Mouse (Mus musculus) gastrocnemius, postnatal 14 days (tissue): ENCODE measurements at regions not wholly inside any gene's neighbourhood (a gene's known extent, or its start where the extent isn't known, plus 50 kb on each side); places are given as distances from the start of the nearest gene placed in this dataset.
"Not testable (repeated sequence)": the region's sequence is repeated elsewhere in the genome, so short reads cannot be mapped to it uniquely, and the experiment has no call there.

Experiments used
- DNase-seq: peaks from one replicate; pipeline ENCODE4 v3.0.0; 2021; ENCODE audit warnings: mixed read lengths
- intact Hi-C: fragments of 180-260 bp; cut with DNase I; formaldehyde crosslinking; loops from one replicate; pipeline ENCODE4 v1.15.1; 2025; ENCODE audit warnings: low total_unique reads

DNA sequence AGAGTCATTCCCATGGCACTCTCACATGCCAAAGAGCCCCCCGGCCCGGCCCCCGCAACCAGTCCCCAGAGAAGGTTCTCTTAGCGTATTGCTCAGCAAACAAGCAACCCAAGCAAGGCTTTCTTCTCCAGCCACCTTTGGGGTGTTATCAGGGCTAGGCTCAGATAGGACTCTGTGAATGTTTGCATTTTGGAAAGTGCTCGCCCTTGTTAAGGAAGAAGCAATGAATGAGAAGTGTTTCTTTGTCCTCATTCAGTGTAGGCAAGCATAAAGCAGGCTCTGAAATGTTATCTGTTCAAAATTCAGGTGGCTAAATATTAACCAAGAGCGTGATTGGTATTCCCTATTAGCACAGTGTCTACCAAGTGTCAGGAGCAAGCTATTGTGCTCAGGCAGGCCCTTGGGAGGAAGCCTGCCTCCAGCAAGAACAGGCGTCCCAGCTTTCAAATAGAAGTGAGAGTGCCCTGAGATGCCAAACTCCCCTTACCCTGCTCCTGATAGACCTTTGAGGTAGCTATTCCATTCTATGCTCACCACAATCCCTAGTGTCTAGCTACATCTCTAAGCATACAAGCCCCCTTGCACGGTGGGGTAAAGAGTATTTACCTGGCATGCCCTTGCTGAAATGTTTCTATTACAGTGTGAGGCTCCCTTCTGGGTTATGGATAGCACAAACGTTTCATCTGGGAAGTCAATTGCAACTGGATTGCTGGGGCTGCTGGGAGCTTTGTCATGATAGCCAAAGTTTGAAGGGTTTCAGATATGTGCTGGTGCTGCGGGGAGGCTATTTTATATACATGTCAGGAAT lies 191.7 kb downstream of the Fam43a start:
- intact Hi-C loops, result no loop called here
- no peak for DNase-seq

DNA sequence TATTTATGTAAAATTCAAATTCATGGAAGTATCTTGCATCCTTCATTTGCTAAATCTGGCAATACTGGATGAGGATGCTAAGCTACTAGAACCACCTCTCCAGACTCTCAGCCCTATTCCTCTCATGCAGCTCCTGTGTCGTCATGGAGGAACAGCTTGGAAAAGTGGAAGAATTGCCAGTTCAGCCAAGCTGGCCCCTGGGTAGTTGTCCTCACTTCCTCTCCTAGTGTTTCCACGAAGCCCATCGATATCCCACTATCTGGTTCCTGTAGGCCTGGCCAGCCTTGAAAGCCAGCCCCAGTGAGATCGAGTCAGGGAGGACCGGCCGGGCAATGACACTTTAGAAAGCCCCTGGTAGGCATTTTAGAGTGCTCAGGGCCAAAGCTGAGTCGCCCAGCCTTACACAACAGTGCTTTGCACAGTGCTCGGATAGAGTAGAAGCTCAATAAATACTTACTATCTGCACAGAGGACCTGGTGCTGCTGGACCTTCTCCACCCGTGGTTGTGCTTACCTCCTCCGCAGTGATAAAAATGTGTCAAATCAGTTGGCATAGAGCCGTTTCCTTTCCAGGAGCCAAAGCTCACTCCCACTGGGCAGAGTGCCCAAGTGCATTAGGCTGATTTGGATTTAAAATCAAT lies 193.3 kb downstream of the Fam43a start:
- intact Hi-C loops, result no loop called here

DNA sequence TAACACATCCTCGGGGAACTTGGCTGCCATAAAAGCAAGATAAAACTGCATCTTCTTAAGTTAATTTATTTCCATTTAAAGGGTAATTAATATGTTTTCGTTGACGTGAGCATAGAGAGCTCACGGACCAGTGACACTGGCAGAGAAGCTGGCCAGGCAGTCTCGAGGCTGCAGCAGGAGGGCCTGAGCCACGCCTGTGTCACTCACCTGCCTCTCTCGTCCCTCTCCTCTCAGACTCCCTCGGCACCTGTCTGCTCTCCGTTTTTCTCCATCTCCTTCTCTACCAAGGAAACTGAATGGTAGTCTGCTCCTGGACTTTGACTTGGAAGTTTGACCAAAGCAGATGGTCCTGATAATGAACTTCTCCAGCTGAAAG lies 193.8 kb downstream of the Fam43a start:
- intact Hi-C loops, result no loop called here
- DNase-seq, result no peak

More for the DNA sequence above, 193.3 kb downstream of the Fam43a start:
- no peak for DNase-seq

- DNase-seq, result no peak
- intact Hi-C loops, result no loop called here
These were observed 194.3 kb downstream of the Fam43a start for GRCm38 (mm10) chr16:30793856-30794255.

GRCm38 (mm10) chr16:30795501-30795904 lies 196.0 kb downstream of the Fam43a start:
- DNase-seq, result no peak
- intact Hi-C loops, result no loop called here

GRCm38 (mm10) chr16:30796103-30796502 lies 196.6 kb downstream of the Fam43a start:
- intact Hi-C loops, result no loop called here
- no peak for DNase-seq

GRCm38 (mm10) chr16:30797006-30797405 lies 197.5 kb downstream of the Fam43a start:
- intact Hi-C loops, result no loop called here

DNA sequence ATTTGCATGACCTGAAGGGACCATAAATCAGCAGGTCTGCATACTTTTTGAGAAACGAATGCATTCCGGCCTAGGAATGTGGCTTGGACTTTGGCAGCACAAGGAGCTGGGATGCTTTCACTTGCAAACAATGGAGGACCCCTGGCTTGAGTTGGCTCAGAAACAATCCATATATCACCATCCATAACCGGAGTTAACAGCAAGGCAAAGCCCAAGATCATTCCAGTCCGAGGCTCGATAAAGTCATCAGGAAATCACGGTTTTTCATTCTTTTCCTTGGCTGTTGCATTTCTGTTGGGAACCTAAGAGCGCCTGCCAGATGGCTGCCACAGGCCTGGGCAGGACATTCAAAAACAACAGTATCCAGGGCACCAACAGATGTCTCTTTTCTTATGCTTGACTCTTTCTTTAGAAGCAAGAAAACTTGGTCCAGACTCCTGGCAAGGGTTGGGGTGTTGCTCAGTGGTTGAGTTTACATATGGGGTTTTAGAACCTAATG lies 198.5 kb downstream of the Fam43a start:
- intact Hi-C loops, result no loop called here
- no peak for DNase-seq

More at GRCm38 (mm10) chr16:30797006-30797405, 197.5 kb downstream of the Fam43a start:
- DNase-seq, result no peak

- no peak for DNase-seq
- intact Hi-C loops, result no loop called here
These were observed 199.0 kb downstream of the Fam43a start for GRCm38 (mm10) chr16:30798536-30798935.

DNA sequence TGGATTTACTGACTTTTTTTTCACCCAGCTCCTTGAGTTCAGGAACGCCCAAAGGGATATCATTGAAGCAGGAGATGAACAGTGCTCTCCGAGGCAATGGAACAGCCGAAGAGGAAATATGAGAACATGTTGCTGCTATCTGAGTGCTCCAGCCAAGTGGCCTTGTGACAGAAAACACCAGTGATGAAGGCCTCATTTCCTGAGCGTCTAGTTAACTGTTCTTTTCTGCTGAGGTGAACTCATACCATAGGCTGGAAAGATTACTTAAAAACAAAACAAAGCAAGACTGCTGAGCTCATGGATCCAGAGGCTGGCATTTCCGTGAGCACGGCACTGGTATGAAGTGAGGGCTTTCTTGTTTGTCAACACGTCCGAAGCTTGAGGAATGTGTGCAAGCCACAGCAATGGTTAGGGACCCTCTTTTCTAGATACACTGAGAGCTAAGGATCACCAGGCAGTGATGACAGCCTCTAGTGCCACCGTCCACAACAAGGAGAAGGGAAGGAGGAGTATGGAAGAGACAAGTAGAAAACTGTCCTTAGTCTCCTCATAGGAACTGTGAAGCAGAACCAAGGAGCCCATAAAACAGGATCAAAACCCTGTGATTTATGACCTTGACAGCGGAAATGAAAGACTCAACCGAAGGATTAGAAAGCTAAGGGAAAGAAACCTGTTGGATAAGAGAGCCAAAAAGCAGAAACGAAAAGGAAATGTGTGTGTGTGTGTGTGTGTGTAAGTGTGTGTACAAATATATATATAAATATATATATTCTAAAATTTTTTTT lies 200.4 kb downstream of the Fam43a start:
- intact Hi-C loops, result no loop called here
- no peak for DNase-seq

GRCm38 (mm10) chr16:30804018-30804417 lies 204.5 kb downstream of the Fam43a start:
- no peak for DNase-seq
- intact Hi-C loops, result no loop called here

DNA sequence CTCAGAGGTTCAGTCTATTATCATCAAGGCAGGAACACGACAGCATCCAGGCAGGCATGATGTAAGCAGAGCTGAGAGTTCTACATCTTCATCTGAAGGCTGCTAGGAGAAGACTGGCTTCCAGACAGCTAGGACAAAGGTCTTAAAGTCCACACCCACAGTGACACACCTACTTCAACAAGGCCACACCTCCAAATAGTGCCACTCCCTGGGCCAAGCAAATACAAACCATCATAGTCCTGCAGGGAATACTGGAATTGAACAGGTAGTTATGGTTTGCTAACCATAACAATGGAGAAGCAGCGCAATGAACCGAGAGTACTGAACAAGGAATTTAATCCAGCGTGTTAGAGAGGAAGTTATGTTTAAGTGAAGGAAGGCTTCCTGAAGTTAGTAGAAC lies 206.7 kb downstream of the Fam43a start:
- DNase-seq, intact Hi-C loops: not testable (repeated sequence)

DNA sequence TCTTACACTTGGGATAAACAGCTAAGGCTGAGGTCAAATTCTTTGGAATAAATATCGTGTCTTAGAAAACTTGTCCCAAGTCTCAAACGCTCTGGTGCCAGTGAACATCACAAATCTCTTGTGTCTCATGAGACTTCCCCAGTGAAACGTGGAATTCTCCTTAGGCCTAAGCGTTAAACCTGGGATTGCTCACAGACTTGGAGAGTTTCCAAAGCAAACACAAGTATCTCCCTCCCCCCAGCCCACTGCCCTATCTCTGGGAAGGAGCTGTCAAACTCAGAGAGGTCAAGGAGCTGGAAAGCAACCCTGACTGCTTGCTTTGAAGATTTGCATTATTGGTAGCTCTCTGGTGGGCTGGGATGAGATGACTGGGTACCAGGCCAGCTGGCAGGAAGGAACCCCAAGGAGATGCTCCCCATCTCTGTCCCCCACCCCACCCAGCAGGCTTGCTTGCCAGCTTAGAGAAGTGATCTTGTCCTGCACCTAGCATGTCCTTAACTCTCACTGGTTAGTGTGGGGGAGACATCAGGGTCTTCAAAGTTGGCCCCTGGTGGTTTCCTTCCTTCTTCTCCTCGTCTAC lies 219.1 kb downstream of the Fam43a start:
- intact Hi-C loops, result no loop called here
- DNase-seq, result no peak

GRCm38 (mm10) chr16:30819342-30819741 lies 219.8 kb downstream of the Fam43a start:
- intact Hi-C loops, result no loop called here
- DNase-seq, result no peak

- intact Hi-C loops, result no loop called here
- DNase-seq, result no peak
These were observed 220.7 kb downstream of the Fam43a start for GRCm38 (mm10) chr16:30820234-30820633.

DNA sequence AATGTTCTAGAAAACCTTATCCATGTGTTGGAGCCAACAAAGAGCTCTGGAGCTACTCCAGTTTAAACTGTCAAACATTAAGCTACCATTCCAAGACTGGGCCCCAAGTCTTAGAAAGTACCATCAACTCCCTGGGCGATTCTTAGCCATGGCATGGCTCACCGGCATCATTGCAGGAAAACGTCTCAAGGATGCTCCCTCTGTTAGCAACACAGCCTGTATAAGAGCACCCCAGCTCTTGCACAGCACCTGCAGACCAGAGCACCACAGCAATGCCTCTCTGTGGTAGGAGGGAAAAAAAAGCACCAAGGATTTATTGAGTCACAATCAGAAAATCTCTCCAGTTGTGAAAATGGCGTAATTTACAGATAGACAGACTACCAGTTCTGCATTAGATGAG lies 221.2 kb downstream of the Fam43a start:
- intact Hi-C loops, result no loop called here
- no peak for DNase-seq

DNA sequence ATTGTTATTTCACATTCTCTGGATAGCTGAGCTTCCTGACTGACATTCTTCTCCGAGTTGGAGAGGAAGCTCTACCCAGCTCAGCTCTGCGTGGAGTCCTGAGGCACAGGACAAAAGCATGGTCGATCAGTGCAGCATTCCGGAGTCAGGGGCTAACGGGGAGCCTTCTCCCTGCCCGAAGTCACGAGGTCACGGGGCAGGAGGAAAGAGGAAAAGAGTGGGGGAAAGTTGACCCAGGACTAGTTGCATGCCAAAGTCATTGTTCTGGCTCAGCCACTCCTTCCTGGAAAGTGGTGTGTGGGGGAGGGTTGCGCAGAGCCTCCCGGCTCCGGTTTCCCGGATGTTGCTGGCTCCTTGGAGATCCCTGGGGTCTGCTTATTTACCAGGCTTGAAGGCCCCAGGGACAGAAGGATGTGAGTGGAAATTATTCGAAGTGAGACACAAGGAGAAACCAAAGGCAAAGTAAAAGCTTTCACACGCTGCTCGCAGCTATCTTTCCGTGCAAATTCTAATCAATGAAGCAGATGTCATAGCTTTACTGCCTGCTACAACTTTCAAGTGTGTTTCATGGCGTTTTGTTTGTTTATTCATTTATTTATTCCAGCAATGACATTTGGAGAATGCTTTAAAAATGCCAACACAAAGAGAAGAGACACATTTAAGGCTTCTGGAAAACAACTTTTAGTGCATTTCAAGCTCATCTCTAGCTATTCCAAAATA lies 221.8 kb downstream of the Fam43a start:
- intact Hi-C loops, result no loop called here
- DNase-seq, result peak; percentile 69

GRCm38 (mm10) chr16:30821911-30822578 lies 222.5 kb downstream of the Fam43a start:
- intact Hi-C loops, result no loop called here
- peak; percentile 31 for DNase-seq

- DNase-seq, result peak; percentile 43
- intact Hi-C loops, result no loop called here
These were observed 226.6 kb downstream of the Fam43a start for GRCm38 (mm10) chr16:30826128-30826527.
